Mouse (Mus musculus): ENCODE data around the gene Olfr1137.

Olfr1137 gene

GRCm38 (mm10) chr2:87713079-87713478 lies at the start of gene Olfr1137:
Gene Olfr1137 (minus strand): TSS chr2:87713179.
- no peak for DNase-seq (ENCODE audit: low read depth, low spot score)

GRCm38 (mm10) chr2:87753891-87754290 lies 40.9 kb upstream of the Olfr1137 start, which contains the start of gene Olfr1141:
Gene Olfr1141 (minus strand): TSS chr2:87753991.
- DNase-seq (ENCODE audit: low read depth, low spot score) = no peak

- no peak for DNase-seq (ENCODE audit: low read depth, low spot score)
Observed at GRCm38 (mm10) chr2:87743452-87743851, 30.5 kb upstream of the Olfr1137 start, which contains the start of gene Olfr1140. Gene Olfr1140 (plus strand): TSS chr2:87743752.

GRCm38 (mm10) chr2:87739878-87740277 lies 26.9 kb upstream of the Olfr1137 start, which contains the start of gene Olfr1138:
Gene Olfr1138 (minus strand): TSS chr2:87739978.
- no peak for DNase-seq (ENCODE audit: low read depth, low spot score)

GRCm38 (mm10) chr2:87693847-87694246 lies 19.1 kb downstream of the Olfr1137 start, which contains the start of gene Olfr1136:
Gene Olfr1136 (minus strand): TSS chr2:87693947.
- DNase-seq (ENCODE audit: low read depth, low spot score) = no peak

GRCm38 (mm10) chr2:87673564-87673963 lies 39.4 kb downstream of the Olfr1137 start, which contains the start of gene Olfr1135:
Gene Olfr1135 (minus strand): TSS chr2:87673664.
- DNase-seq (ENCODE audit: low read depth, low spot score) = no peak

All from ZHBTc4 (cell line).